Mouse (Mus musculus): ENCODE results near the gene Trip12. TPM values are rescaled to one million over a fixed set of nuclear protein-coding genes. Genes with fewer than 3 reads are reported as not detected.

Gene Trip12
- 57.9 and 85.8 TPM in 2 replicates for polyA plus RNA-seq (2014; fragmentation: Nextera tagmentation; extraction: Ambion mirVana)

DNA sequence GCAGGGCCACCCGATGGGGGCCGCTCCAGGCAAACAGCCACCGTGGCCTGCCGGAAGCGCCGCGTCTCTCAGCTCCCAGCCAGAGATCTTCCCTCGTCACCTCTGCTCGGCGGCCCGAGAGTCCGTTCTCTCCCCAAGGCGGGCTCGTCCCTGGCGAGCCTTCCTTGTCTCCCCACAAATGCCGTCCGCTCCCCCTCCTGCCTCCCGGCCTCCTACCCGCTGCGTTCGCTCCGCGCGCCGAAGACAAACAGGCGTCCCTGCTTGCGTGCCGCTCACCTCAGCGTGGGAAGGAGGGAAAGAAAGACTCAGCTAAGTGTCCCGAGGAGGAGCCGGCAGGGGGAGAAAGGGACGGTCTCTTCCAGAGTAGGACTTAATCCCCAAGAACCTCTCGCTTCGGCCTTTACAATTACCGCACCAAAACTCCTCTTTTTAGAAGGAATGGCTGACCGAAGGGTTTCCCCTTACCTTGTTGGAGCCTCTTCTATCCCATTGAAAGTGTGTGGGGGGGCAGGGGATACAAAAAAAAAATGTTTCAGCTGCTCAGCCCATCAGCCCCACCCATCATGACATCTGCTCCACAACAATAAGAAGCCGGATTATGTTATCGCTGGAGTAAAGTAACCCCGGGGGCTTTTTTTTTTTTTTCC lies at the start of gene Trip12:
Trip12 (minus strand) TSS at position 499 of the 647 bp plus-strand sequence.
- ATAC-seq (ENCODE audit: low FRiP score, low TSS enrichment) = no peak; the same call in 1 of the 2 replicates
- Histone ChIP-seq H3K9me3 (ENCODE audit: control insufficient read depth, low read length) (no peaks in the 10 kb centered on the region), H3K36me3 (ENCODE audit: control insufficient read depth, insufficient read depth, low read length) (0 out of 2 replicates have a peak, but pooled peaks cover 2% of the 10 kb centered on the region), H3K27ac (ENCODE audit: low read depth, low read length) (peak within 1 kb of the TSS; percentile 96), H3K27me3 (ENCODE audit: control insufficient read depth, insufficient read depth, low read length) (no peaks in the 10 kb centered on the region), H3K4me2 (replicated peaks; ENCODE audit: low read depth, low read length) (peak within 1 kb of the TSS; percentile 55), H3K9ac (ENCODE audit: low read depth, low read length) (peak within 1 kb of the TSS; percentile 94), H3K4me3 (ENCODE audit: low read length) (peak within 1 kb of the TSS; percentile 74), H3K4me1 (ENCODE audit: control insufficient read depth, insufficient read depth, low read length) (0 out of 2 replicates have a peak, but pooled peaks cover 4% of the 10 kb centered on the region)
- under 1% methylated on average over 39 of the region's 39 CpGs for WGBS

DNA sequence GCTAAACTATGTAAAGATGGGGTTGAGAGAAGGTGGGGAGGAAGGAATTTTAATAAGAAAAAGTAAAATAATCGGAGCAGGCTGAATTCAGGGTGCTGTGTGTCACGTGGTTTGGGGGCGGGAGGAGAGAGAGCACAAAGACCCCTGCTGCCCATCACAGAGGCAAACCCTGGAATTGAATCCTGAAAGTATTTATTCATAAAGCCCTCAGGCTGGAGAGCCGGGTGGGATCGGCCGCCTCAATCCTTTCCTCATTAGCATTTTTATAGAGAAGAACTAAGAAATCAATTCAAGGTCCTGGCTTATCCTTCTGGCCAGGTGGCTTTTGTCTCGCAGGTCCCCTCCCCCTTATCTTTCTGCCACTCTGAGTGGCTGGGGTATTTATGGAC lies 49.7 kb upstream of the Trip12 start:
- ATAC-seq (ENCODE audit: low FRiP score, low TSS enrichment) = no peak
- Histone ChIP-seq H3K4me1 (ENCODE audit: control insufficient read depth, insufficient read depth, low read length) (no peaks in the 10 kb centered on the region), H3K27ac (ENCODE audit: low read depth, low read length) (no peak overlapping the region), H3K9ac (ENCODE audit: low read depth, low read length) (no peak overlapping the region), H3K4me2 (replicated peaks; ENCODE audit: low read depth, low read length) (no peak overlapping the region), H3K9me3 (ENCODE audit: control insufficient read depth, low read length) (peaks cover 4% of the 10 kb centered on the region; the same call in 1 of the 2 replicates), H3K27me3 (ENCODE audit: control insufficient read depth, insufficient read depth, low read length) (no peaks in the 10 kb centered on the region), H3K4me3 (ENCODE audit: low read length) (no peak overlapping the region), H3K36me3 (ENCODE audit: control insufficient read depth, insufficient read depth, low read length) (no peaks in the 10 kb centered on the region)
- WGBS = 34% methylated on average over 7 of the region's 7 CpGs

DNA sequence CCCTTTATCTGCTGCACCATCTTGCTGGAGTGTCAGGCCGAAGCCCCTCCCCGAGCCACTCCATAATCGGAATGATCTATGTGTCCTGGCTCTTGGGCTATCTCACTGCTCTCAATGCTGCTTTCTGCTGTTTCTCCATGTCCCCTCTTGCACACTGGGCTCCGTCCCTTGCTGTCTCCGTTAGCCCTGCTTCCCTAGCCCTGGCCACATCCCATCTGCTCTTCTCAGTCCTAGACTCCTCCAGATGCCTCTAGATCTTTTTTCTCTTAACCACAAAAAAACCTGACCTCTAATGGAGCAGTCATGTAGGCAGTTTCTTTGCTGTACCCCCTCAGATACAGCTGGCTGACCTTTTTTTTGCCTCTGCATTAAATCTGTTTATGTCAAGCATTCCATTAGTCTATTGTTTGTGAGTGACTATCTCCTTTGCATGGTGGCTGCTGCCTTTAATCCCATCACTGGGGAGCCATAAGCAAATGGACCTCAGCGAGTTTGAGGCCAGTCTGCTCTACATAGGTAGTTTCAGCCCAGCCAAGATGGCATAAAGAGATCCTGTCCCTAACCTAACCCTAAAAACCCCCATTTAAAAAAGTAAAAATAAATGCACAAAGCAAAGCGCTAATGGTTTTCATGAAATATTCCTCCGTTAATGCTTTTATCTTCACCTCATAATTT lies 49.2 kb upstream of the Trip12 start:
- Histone ChIP-seq H3K4me2 (replicated peaks; ENCODE audit: low read depth, low read length) (no peak overlapping the region), H3K27me3 (ENCODE audit: control insufficient read depth, insufficient read depth, low read length) (no peaks in the 10 kb centered on the region), H3K36me3 (ENCODE audit: control insufficient read depth, insufficient read depth, low read length) (no peaks in the 10 kb centered on the region), H3K9ac (ENCODE audit: low read depth, low read length) (no peak overlapping the region), H3K4me3 (ENCODE audit: low read length) (no peak overlapping the region), H3K4me1 (ENCODE audit: control insufficient read depth, insufficient read depth, low read length) (no peaks in the 10 kb centered on the region), H3K9me3 (ENCODE audit: control insufficient read depth, low read length) (peaks cover 4% of the 10 kb centered on the region; the same call in 1 of the 2 replicates), H3K27ac (ENCODE audit: low read depth, low read length) (no peak overlapping the region)
- ATAC-seq (ENCODE audit: low FRiP score, low TSS enrichment) = no peak
- WGBS = 63% methylated on average over 8 of the region's 8 CpGs

DNA sequence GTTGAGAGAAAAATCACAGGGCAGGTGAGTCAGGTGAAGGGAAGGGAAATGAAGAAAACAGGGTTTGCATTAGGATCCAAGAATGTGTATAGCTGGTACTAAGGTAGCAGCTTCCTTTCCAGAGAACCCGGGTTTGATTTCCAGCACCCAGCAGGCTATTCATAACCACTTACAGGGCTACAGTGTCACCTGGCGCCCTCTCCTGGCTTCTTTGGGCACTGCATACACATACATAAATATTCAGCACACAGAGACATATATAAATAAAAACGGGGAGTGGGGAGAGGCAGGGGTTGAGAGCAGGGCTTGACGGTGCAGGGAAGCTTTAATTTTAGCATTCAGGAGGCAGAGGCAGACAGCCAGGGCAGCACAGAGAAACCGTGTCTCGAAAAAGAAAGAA lies 45.6 kb upstream of the Trip12 start:
- 87% methylated on average over 6 of the region's 6 CpGs for WGBS
- Histone ChIP-seq H3K9me3 (ENCODE audit: control insufficient read depth, low read length) (peaks cover 4% of the 10 kb centered on the region; the same call in 1 of the 2 replicates), H3K27me3 (ENCODE audit: control insufficient read depth, insufficient read depth, low read length) (no peaks in the 10 kb centered on the region), H3K4me2 (replicated peaks; ENCODE audit: low read depth, low read length) (no peak overlapping the region), H3K36me3 (ENCODE audit: control insufficient read depth, insufficient read depth, low read length) (no peaks in the 10 kb centered on the region), H3K4me3 (ENCODE audit: low read length) (no peak overlapping the region), H3K4me1 (ENCODE audit: control insufficient read depth, insufficient read depth, low read length) (no peaks in the 10 kb centered on the region), H3K9ac (ENCODE audit: low read depth, low read length) (no peak overlapping the region), H3K27ac (ENCODE audit: low read depth, low read length) (no peak overlapping the region)
- ATAC-seq (ENCODE audit: low FRiP score, low TSS enrichment) = no peak

DNA sequence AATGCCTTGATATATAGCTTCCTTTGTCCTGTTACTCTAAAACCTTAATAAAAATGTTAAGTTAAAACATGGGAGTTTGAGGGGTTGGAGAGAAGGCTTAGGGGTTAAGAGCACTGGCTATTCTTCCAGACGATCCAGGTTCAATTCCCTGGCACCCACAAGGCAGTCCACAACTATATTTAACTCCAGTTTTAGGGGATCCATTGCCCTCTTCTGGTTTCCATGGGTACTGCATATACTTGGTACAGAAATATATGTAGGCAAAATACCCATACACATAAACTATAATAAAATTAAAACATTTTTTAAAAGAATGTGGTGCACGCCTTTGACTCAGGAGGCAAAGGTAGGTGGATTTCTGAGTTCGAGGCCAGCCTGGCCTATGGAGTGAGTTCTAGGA lies 44.9 kb upstream of the Trip12 start:
- Histone ChIP-seq H3K27ac (ENCODE audit: low read depth, low read length) (no peak overlapping the region), H3K27me3 (ENCODE audit: control insufficient read depth, insufficient read depth, low read length) (no peaks in the 10 kb centered on the region), H3K4me3 (ENCODE audit: low read length) (no peak overlapping the region), H3K36me3 (ENCODE audit: control insufficient read depth, insufficient read depth, low read length) (no peaks in the 10 kb centered on the region), H3K9me3 (ENCODE audit: control insufficient read depth, low read length) (peaks cover 4% of the 10 kb centered on the region; the same call in 1 of the 2 replicates), H3K4me1 (ENCODE audit: control insufficient read depth, insufficient read depth, low read length) (no peaks in the 10 kb centered on the region), H3K9ac (ENCODE audit: low read depth, low read length) (no peak overlapping the region), H3K4me2 (replicated peaks; ENCODE audit: low read depth, low read length) (no peak overlapping the region)
- no peak for ATAC-seq (ENCODE audit: low FRiP score, low TSS enrichment)
- WGBS = 86% methylated on average over 3 of the region's 3 CpGs

DNA sequence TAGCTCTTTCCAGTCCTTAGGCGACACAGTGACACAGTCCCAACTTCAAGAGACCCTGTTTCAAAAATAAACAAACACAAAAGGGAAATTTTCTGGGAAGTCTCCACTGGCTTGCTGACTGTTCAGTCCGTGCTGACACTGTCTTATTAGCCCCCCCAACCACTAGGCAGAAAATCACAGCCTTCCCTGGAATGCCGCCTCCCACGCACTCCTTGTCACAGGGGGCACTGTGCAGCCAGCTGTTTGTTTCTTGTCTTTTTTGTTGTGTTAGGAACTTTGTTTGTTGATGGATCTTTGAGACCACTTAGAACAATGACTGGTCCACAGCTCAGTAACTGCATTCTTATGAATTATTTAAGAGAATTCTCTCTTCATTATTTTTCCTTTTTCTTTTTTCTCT lies 43.6 kb upstream of the Trip12 start:
- ATAC-seq (ENCODE audit: low FRiP score, low TSS enrichment) = no peak

DNA sequence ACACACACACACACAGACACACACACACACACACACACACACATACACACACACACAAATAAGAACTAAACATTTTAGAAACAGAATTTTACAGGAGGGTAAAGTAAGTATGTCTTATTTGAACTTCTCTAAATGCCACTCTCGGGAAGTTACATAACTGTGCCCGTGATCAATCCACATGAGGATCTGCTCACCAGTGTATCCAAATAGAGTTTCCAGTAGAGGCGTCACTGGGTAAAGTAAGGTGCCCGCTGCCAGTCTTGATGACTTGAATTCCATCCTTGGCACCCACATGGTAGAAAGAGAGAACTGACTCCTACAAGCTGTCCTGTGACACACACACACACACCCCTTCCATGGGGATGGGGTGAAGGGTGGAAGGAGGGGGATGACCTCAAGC lies 42.6 kb upstream of the Trip12 start:
- no peaks in the 10 kb centered on the region for H3K4me1 ChIP-seq (ENCODE audit: control insufficient read depth, insufficient read depth, low read length)
- no peak for ATAC-seq (ENCODE audit: low FRiP score, low TSS enrichment)
- 92% methylated on average over 4 of the region's 4 CpGs for WGBS
- H3K4me2 ChIP-seq (replicated peaks; ENCODE audit: low read depth, low read length) = no peak overlapping the region
- H3K27me3 ChIP-seq (ENCODE audit: control insufficient read depth, insufficient read depth, low read length) = no peaks in the 10 kb centered on the region
- H3K36me3 ChIP-seq (ENCODE audit: control insufficient read depth, insufficient read depth, low read length) = no peaks in the 10 kb centered on the region
- H3K9me3 ChIP-seq (ENCODE audit: control insufficient read depth, low read length) = peaks cover 4% of the 10 kb centered on the region; the same call in 1 of the 2 replicates
- no peak overlapping the region for H3K4me3 ChIP-seq (ENCODE audit: low read length)
- H3K27ac ChIP-seq (ENCODE audit: low read depth, low read length) = no peak overlapping the region
- H3K9ac ChIP-seq (ENCODE audit: low read depth, low read length) = no peak overlapping the region

More for the DNA sequence above, 43.6 kb upstream of the Trip12 start:
- Histone ChIP-seq H3K9me3 (ENCODE audit: control insufficient read depth, low read length) (peaks cover 4% of the 10 kb centered on the region; the same call in 1 of the 2 replicates), H3K4me3 (ENCODE audit: low read length) (no peak overlapping the region), H3K4me1 (ENCODE audit: control insufficient read depth, insufficient read depth, low read length) (no peaks in the 10 kb centered on the region), H3K27ac (ENCODE audit: low read depth, low read length) (no peak overlapping the region), H3K9ac (ENCODE audit: low read depth, low read length) (no peak overlapping the region), H3K36me3 (ENCODE audit: control insufficient read depth, insufficient read depth, low read length) (no peaks in the 10 kb centered on the region), H3K4me2 (replicated peaks; ENCODE audit: low read depth, low read length) (no peak overlapping the region), H3K27me3 (ENCODE audit: control insufficient read depth, insufficient read depth, low read length) (no peaks in the 10 kb centered on the region)
- WGBS = 65% methylated on average over 4 of the region's 4 CpGs

DNA sequence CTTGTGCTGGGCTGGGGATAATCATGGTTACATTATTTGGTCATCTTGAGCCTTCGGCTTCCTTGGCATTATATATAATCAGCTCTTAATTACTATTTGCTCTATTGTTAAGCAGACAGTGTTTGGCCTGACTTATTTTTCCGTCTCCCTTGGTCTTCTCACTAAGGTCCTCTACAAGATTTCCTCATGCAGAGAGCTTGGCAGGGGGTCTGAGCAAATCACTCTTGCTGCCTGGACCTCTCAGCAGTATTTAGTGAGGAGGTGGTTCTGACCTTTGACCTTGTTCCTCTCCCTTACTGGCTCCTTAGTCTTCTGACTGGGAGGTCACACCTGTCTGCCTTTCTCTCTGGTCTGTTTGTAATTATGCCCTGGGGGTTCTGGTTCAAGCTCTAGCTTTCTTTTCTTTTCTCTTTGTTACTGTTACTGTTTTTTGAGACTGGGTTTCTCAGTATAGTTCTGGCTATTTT lies 41.8 kb upstream of the Trip12 start:
- H3K9me3 ChIP-seq (ENCODE audit: control insufficient read depth, low read length) = peaks cover 4% of the 10 kb centered on the region; the same call in 1 of the 2 replicates
- no peaks in the 10 kb centered on the region for H3K36me3 ChIP-seq (ENCODE audit: control insufficient read depth, insufficient read depth, low read length)
- no peak overlapping the region for H3K4me2 ChIP-seq (replicated peaks; ENCODE audit: low read depth, low read length)
- H3K27ac ChIP-seq (ENCODE audit: low read depth, low read length) = no peak overlapping the region
- 59% methylated on average over 2 of the region's 2 CpGs for WGBS
- no peak overlapping the region for H3K4me3 ChIP-seq (ENCODE audit: low read length)
- H3K4me1 ChIP-seq (ENCODE audit: control insufficient read depth, insufficient read depth, low read length) = no peaks in the 10 kb centered on the region
- no peak for ATAC-seq (ENCODE audit: low FRiP score, low TSS enrichment)
- H3K9ac ChIP-seq (ENCODE audit: low read depth, low read length) = no peak overlapping the region
- H3K27me3 ChIP-seq (ENCODE audit: control insufficient read depth, insufficient read depth, low read length) = no peaks in the 10 kb centered on the region
